Mouse (Mus musculus): ENCODE measurements at regions not wholly inside any gene's neighbourhood (a gene's known extent, or its start where the extent isn't known, plus 50 kb on each side); places are given as distances from the start of the nearest gene placed in this dataset.
A peak's percentile ranks its signal among the peaks of the same experiment; 100 is the strongest.

DNA sequence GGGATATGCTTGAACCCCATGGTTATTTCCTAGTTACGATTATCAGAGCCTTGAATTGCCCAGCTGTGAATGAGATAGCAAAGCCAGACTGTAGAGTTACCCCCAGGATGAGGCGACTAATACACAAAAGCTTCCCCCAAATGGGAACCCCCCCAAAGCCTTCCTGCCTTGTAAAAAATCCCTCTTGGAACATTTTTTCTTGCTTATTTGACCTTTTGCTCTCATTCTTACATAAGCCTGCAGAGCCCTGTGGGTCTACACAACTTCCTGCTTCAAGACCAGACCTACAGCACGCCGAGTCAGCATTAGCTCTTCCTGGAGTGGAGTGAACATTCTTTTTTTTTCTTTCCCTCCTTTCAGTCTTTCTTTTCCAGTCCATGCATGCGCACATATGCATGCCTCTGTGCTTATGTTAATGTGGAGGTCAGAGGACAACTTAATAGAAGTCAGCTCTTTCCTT lies 60.8 kb upstream of the Eed start:
- peaks cover 5% of the 10 kb centered on the region; the same call in 1 of the 2 replicates for H3K4me1 ChIP-seq (ENCODE audit: control insufficient read depth, insufficient read depth, low read length)
- no peaks in the 10 kb centered on the region for H3K36me3 ChIP-seq (ENCODE audit: control insufficient read depth, insufficient read depth, low read length)
- no peak overlapping the region for H3K4me2 ChIP-seq (ENCODE audit: low read length)
- ATAC-seq = no peak
- no peak overlapping the region for H3K4me3 ChIP-seq (ENCODE audit: low read depth, low read length)
- H3K27me3 ChIP-seq (ENCODE audit: control insufficient read depth, insufficient read depth, low read depth, low read length) = no peaks in the 10 kb centered on the region
- no peaks in the 10 kb centered on the region for H3K9me3 ChIP-seq (replicated peaks; ENCODE audit: control insufficient read depth, low read length, poor library complexity, severe bottlenecking)
- no peak overlapping the region for H3K9ac ChIP-seq (ENCODE audit: low read depth, low read length)
- 0 out of 2 replicates have a peak overlapping the region, but pooled peaks have one; percentile 6 for H3K27ac ChIP-seq (ENCODE audit: low read length)
- 50% methylated on average over 5 of the region's 5 CpGs for WGBS

DNA sequence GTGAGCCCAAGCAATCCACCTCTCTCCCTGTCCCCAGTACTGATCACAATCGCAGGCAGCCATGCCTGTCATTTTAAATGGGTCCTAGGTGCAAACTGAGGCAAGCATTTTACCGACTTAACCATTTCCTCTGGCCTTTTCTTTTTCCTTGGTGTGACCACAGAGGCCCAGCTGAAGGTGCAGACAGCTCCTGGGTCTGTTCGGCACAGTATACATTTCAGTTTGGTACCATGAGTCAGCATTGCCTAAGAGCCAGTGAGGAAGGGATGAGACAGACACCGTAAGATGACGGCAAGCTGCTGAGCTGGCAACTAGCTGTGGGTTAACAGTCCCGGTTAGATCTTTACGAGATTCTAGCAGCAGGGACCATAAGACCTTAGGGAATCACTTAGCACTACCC lies 61.6 kb upstream of the Eed start:
- WGBS = 85% methylated on average over 7 of the region's 7 CpGs
- H3K4me2 ChIP-seq (ENCODE audit: low read length) = no peak overlapping the region
- H3K4me1 ChIP-seq (ENCODE audit: control insufficient read depth, insufficient read depth, low read length) = peaks cover 5% of the 10 kb centered on the region; the same call in 1 of the 2 replicates
- no peak overlapping the region for H3K4me3 ChIP-seq (ENCODE audit: low read depth, low read length)
- no peaks in the 10 kb centered on the region for H3K27me3 ChIP-seq (ENCODE audit: control insufficient read depth, insufficient read depth, low read depth, low read length)
- no peak overlapping the region for H3K9ac ChIP-seq (ENCODE audit: low read depth, low read length)
- H3K27ac ChIP-seq (ENCODE audit: low read length) = no peak overlapping the region
- ATAC-seq = no peak
- no peaks in the 10 kb centered on the region for H3K36me3 ChIP-seq (ENCODE audit: control insufficient read depth, insufficient read depth, low read length)
- H3K9me3 ChIP-seq (replicated peaks; ENCODE audit: control insufficient read depth, low read length, poor library complexity, severe bottlenecking) = no peaks in the 10 kb centered on the region

DNA sequence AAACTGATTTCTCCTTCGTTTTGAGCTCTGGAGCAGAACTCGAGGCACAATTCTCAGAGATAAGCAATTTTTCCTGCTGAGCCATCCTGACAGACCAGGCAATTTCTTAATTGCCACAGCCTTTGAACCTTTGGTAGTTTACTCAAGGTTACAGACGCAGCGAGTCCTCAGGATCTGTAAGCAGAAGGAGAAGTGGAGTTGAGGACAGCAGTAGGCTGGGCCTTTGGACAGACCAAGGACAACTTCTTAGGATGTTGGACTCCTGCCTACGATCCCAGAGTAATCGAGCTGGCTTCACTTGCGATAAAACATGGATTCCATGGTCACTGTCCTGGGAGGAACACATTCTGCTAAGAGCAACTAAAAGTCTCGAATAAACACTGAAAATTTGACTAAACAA lies 62.7 kb upstream of the Eed start:
- no peak overlapping the region for H3K9ac ChIP-seq (ENCODE audit: low read depth, low read length)
- H3K27me3 ChIP-seq (ENCODE audit: control insufficient read depth, insufficient read depth, low read depth, low read length) = no peaks in the 10 kb centered on the region
- peaks cover 5% of the 10 kb centered on the region; the same call in 1 of the 2 replicates for H3K4me1 ChIP-seq (ENCODE audit: control insufficient read depth, insufficient read depth, low read length)
- no peak overlapping the region for H3K27ac ChIP-seq (ENCODE audit: low read length)
- H3K9me3 ChIP-seq (replicated peaks; ENCODE audit: control insufficient read depth, low read length, poor library complexity, severe bottlenecking) = no peaks in the 10 kb centered on the region
- H3K4me2 ChIP-seq (ENCODE audit: low read length) = no peak overlapping the region
- WGBS = 90% methylated on average over 8 of the region's 8 CpGs
- no peaks in the 10 kb centered on the region for H3K36me3 ChIP-seq (ENCODE audit: control insufficient read depth, insufficient read depth, low read length)
- no peak overlapping the region for H3K4me3 ChIP-seq (ENCODE audit: low read depth, low read length)
- no peak for ATAC-seq

DNA sequence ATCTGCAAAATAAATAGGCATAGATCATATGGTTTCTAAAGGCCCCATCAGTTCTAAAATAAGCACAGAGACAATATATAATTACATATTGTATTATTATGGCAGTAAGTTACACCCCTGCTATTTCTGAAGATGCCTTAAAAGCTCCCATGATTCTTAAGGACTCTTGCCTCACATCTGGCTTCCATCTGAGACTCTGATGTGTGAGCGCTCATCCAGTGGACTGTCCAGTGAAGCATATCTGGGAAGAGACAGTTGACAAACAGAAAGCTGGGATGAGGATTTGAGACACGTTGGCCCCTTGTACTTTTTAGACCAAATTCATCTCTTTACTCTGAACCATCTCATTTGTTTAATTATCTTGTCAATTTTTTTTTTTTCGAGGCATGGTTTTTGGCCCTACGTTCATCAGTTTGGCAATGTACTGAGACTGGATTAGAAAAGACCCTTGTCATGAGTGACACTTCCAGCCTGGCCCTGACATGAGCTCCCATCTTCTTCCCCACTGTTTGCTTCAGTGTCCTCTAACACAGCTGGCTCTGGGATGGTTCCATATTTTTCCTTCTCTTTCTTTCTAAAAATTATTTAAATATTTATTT lies 63.4 kb upstream of the Eed start:
- 88% methylated on average over 4 of the region's 4 CpGs for WGBS

DNA sequence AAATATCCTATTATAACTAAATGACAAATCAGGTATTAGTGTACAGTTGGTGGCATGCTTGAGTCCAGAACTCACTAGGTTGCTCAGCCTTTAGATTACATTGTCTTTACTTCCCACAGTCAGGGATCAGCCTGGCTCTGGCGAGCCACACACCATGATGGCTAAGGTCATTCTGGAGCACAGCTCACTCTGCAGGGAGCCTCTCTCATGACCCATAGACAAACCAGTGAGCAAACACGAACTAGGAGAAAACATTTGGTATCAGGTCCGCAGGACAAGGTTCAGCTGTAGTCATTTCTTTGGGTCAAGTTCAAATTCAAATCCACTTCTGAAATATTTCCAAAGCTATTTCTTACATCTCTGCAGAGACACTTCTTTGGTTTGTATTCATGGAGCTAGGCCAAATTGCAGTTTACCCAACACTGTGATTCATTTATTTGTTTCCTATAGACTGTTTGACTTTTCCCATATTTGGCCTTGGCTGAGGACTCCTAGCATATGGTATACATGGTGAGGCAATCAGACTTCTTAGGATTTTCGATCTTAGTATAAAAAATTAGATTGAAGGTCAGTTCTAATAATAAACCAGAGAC lies 64.5 kb upstream of the Eed start:
- H3K4me1 ChIP-seq (ENCODE audit: control insufficient read depth, insufficient read depth, low read length) = peaks cover 5% of the 10 kb centered on the region; the same call in 1 of the 2 replicates
- ATAC-seq = no peak
- no peak overlapping the region for H3K9ac ChIP-seq (ENCODE audit: low read depth, low read length)
- no peak overlapping the region for H3K4me2 ChIP-seq (ENCODE audit: low read length)
- no peaks in the 10 kb centered on the region for H3K27me3 ChIP-seq (ENCODE audit: control insufficient read depth, insufficient read depth, low read depth, low read length)
- H3K36me3 ChIP-seq (ENCODE audit: control insufficient read depth, insufficient read depth, low read length) = no peaks in the 10 kb centered on the region
- no peak overlapping the region for H3K27ac ChIP-seq (ENCODE audit: low read length)
- no peak overlapping the region for H3K4me3 ChIP-seq (ENCODE audit: low read depth, low read length)
- no peaks in the 10 kb centered on the region for H3K9me3 ChIP-seq (replicated peaks; ENCODE audit: control insufficient read depth, low read length, poor library complexity, severe bottlenecking)
- WGBS = 74% methylated on average over 4 of the region's 4 CpGs

More for the DNA sequence above, 63.4 kb upstream of the Eed start:
- no peaks in the 10 kb centered on the region for H3K36me3 ChIP-seq (ENCODE audit: control insufficient read depth, insufficient read depth, low read length)
- no peak overlapping the region for H3K9ac ChIP-seq (ENCODE audit: low read depth, low read length)
- H3K4me3 ChIP-seq (ENCODE audit: low read depth, low read length) = no peak overlapping the region
- H3K4me1 ChIP-seq (ENCODE audit: control insufficient read depth, insufficient read depth, low read length) = peaks cover 5% of the 10 kb centered on the region; the same call in 1 of the 2 replicates
- ATAC-seq = no peak
- H3K27me3 ChIP-seq (ENCODE audit: control insufficient read depth, insufficient read depth, low read depth, low read length) = no peaks in the 10 kb centered on the region
- no peak overlapping the region for H3K27ac ChIP-seq (ENCODE audit: low read length)
- H3K9me3 ChIP-seq (replicated peaks; ENCODE audit: control insufficient read depth, low read length, poor library complexity, severe bottlenecking) = no peaks in the 10 kb centered on the region
- no peak overlapping the region for H3K4me2 ChIP-seq (ENCODE audit: low read length)

DNA sequence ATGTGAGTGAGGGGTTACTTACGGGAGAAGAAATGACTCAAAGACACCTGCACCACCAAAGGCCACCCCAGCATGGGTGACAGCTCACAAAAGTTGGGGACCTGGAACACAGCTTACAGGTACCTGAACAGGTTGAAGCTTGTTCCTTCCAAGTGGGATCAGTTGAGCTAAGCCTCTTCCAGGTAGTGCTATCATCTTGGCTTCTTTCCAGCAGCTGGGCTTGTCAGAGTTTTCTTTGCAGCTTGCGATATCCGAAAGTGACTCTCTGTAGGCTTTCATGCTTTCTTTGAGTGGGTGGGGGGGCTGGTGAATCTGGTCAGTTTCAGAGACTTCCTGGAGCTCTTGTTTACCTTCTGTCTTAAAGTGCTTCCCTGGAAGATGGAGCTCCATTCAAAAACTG lies 65.4 kb upstream of the Eed start:
- no peaks in the 10 kb centered on the region for H3K9me3 ChIP-seq (replicated peaks; ENCODE audit: control insufficient read depth, low read length, poor library complexity, severe bottlenecking)
- H3K4me3 ChIP-seq (ENCODE audit: low read depth, low read length) = no peak overlapping the region
- H3K27me3 ChIP-seq (ENCODE audit: control insufficient read depth, insufficient read depth, low read depth, low read length) = no peaks in the 10 kb centered on the region
- H3K9ac ChIP-seq (ENCODE audit: low read depth, low read length) = no peak overlapping the region
- H3K36me3 ChIP-seq (ENCODE audit: control insufficient read depth, insufficient read depth, low read length) = no peaks in the 10 kb centered on the region
- peaks cover 5% of the 10 kb centered on the region; the same call in 1 of the 2 replicates for H3K4me1 ChIP-seq (ENCODE audit: control insufficient read depth, insufficient read depth, low read length)
- WGBS = 92% methylated on average over 3 of the region's 3 CpGs
- H3K4me2 ChIP-seq (ENCODE audit: low read length) = no peak overlapping the region
- ATAC-seq = no peak
- H3K27ac ChIP-seq (ENCODE audit: low read length) = no peak overlapping the region

DNA sequence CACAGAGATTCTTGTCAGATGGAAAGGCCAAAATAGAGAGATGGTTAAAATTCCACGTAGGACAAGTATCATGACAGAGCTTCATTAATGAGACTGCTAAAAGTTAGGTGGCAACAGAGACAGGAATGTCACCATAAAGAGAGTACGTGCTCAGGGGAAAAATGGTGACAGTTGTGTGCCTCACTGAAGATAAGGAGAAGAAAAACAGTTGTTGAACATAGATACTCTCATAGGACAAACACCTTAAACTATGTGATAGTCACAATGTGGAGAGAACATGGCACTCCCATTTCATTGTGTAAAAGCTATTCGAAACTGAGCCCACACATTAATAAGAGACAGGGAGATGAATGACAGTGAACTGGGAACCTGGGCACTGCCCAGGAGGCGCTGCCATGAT lies 66.1 kb upstream of the Eed start:
- Histone ChIP-seq H3K27me3 (ENCODE audit: control insufficient read depth, insufficient read depth, low read depth, low read length) (no peaks in the 10 kb centered on the region), H3K9me3 (replicated peaks; ENCODE audit: control insufficient read depth, low read length, poor library complexity, severe bottlenecking) (no peaks in the 10 kb centered on the region), H3K36me3 (ENCODE audit: control insufficient read depth, insufficient read depth, low read length) (no peaks in the 10 kb centered on the region), H3K4me3 (ENCODE audit: low read depth, low read length) (no peak overlapping the region), H3K9ac (ENCODE audit: low read depth, low read length) (no peak overlapping the region), H3K4me2 (ENCODE audit: low read length) (no peak overlapping the region), H3K4me1 (ENCODE audit: control insufficient read depth, insufficient read depth, low read length) (no peaks in the 10 kb centered on the region), H3K27ac (ENCODE audit: low read length) (no peak overlapping the region)
- no peak for ATAC-seq
- 93% methylated on average over 4 of the region's 4 CpGs for WGBS

DNA sequence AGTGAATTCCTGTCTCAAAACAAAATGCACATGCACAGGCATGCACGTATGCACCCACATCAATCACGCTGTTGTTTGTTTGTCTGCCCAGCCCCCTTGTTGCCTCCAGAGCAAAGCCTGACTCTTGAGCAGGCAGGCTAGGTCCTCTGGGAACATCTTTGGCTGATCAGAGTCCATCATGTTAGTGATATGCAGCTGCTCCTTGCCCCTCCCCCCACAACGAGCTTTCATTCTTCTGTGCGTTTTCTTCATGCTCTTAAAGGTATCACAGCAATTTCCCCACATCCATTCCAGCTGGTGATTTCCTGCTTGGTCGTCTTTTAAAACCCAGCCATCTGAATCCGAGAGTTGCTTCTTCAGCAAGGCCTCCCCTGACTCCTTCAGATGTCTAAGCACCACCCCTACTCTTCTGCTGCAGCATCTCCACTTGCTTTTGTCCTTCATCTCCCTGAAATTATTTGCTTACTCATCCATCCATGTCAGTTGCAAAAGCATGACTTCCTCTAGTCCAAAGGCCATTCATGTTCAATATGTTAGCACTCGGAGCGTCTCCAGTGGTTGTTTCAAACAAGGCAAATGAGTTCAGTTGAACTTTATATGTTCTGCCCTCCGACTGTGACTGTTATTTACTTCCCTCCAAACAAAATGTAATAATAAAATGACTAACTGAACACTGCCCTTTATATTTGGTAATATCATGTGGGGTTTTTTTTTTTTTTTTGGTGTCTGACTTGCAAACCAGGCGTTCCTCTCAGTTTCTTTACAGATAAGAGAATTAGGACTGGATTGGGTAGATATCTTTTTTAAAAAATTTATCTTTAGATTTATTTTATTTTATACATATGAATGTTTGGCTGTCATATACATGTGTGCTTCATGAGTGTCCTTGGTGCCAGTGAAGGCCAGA lies 67.9 kb upstream of the Eed start:
- 69% methylated on average over 10 of the region's 10 CpGs for WGBS
- ATAC-seq = no peak

DNA sequence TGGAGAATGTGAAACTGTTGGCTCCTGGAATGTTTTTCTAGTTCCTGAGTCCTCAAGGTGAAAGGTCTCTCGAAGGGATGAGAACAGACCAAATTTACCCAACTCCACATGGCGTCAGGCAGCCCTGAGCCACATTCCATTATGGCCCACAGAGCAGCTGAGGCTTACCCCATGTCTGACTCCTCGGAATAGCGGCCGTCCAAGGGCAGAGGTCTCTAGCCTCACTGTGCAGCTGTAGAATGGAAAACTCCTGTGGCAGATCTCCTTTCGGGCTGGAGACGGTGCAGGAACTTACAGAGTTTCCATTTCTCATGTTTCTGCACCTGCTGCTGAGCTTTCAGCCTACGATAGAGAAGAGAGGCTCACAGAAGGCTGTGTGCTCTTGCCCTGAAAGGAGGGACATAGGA lies 69.1 kb upstream of the Eed start:
- Histone ChIP-seq H3K4me3 (ENCODE audit: low read depth, low read length) (no peak overlapping the region), H3K27ac (ENCODE audit: low read length) (no peak overlapping the region), H3K36me3 (ENCODE audit: control insufficient read depth, insufficient read depth, low read length) (no peaks in the 10 kb centered on the region), H3K9ac (ENCODE audit: low read depth, low read length) (no peak overlapping the region), H3K27me3 (ENCODE audit: control insufficient read depth, insufficient read depth, low read depth, low read length) (no peaks in the 10 kb centered on the region), H3K4me2 (ENCODE audit: low read length) (no peak overlapping the region), H3K4me1 (ENCODE audit: control insufficient read depth, insufficient read depth, low read length) (no peaks in the 10 kb centered on the region), H3K9me3 (replicated peaks; ENCODE audit: control insufficient read depth, low read length, poor library complexity, severe bottlenecking) (no peaks in the 10 kb centered on the region)
- 89% methylated on average over 8 of the region's 8 CpGs for WGBS
- ATAC-seq = no peak

More for the DNA sequence above, 67.9 kb upstream of the Eed start:
- no peaks in the 10 kb centered on the region for H3K9me3 ChIP-seq (replicated peaks; ENCODE audit: control insufficient read depth, low read length, poor library complexity, severe bottlenecking)
- H3K4me2 ChIP-seq (ENCODE audit: low read length) = no peak overlapping the region
- no peaks in the 10 kb centered on the region for H3K4me1 ChIP-seq (ENCODE audit: control insufficient read depth, insufficient read depth, low read length)
- H3K27me3 ChIP-seq (ENCODE audit: control insufficient read depth, insufficient read depth, low read depth, low read length) = no peaks in the 10 kb centered on the region
- H3K36me3 ChIP-seq (ENCODE audit: control insufficient read depth, insufficient read depth, low read length) = no peaks in the 10 kb centered on the region
- no peak overlapping the region for H3K27ac ChIP-seq (ENCODE audit: low read length)
- no peak overlapping the region for H3K9ac ChIP-seq (ENCODE audit: low read depth, low read length)
- H3K4me3 ChIP-seq (ENCODE audit: low read depth, low read length) = no peak overlapping the region

Data from midbrain, embryonic 16.5 days (tissue).